Mouse (Mus musculus) embryonic stem cell, embryonic (primary cell): Measurements from ENCODE around the gene Efcab6.

Experiments used
- CTCF ChIA-PET, 4 experiments: fragments of 300-600 bp in 2 of 4; fragments of 350-600 bp in 2 of 4; sonication (Branson Sonifier 250); formaldehyde crosslinking; loops; one replicate each; lab custom pipeline; 2022; ENCODE audit warnings: inconsistent platforms in 2 of 4; lab: Charles Lee
- POLR2A ChIA-PET, 4 experiments: fragments of 300-600 bp in 2 of 4; fragments of 350-600 bp in 2 of 4; sonication (Branson Sonifier 250); formaldehyde crosslinking; loops; one replicate each; lab custom pipeline; 2022; ENCODE audit warnings: antibody characterized with exemption in 4 of 4, inconsistent platforms in 1 of 4; lab: Charles Lee

The Efcab6 gene

GRCm38 (mm10) chr15:83828011-83828410 is 237.2 kb downstream of the Efcab6 start:
- CTCF ChIA-PET = interaction anchor here in 2 of 4 experiments (0.7 kb wide), 2 partner anchors 29 to 521 kb away, joined by 3 read pairs; no protein-coding TSS in a partner anchor

More at GRCm38 (mm10) chr15:83828011-83828410, 237.2 kb downstream of the Efcab6 start:
- POLR2A ChIA-PET = no interaction called here
